Mouse (Mus musculus): ENCODE measurements at regions not wholly inside any gene's neighbourhood (a gene's known extent, or its start where the extent isn't known, plus 50 kb on each side); places are given as distances from the start of the nearest gene placed in this dataset.
"Not testable (repeated sequence)": the region's sequence is repeated elsewhere in the genome, so short reads cannot be mapped to it uniquely, and the experiment has no call there.

GRCm38 (mm10) chr4:101366905-101367679, 52.0 kb upstream of the Ak4 start:
- peak; percentile 44 for DNase-seq

- DNase-seq: peak; percentile 47
Observed at GRCm38 (mm10) chr4:101365299-101365698, 53.8 kb upstream of the Ak4 start.

GRCm38 (mm10) chr4:101364716-101365115, 54.4 kb upstream of the Ak4 start:
- DNase-seq: peak; percentile 92

GRCm38 (mm10) chr4:101363231-101363630, 55.8 kb upstream of the Ak4 start:
- not testable (repeated sequence) for DNase-seq

- no peak for DNase-seq
Observed at GRCm38 (mm10) chr4:101361779-101362178, 57.3 kb upstream of the Ak4 start.

- peak; percentile 77 for DNase-seq
Observed at GRCm38 (mm10) chr4:101360296-101360695, 58.8 kb upstream of the Ak4 start.

- DNase-seq: no peak
Observed at GRCm38 (mm10) chr4:101359119-101359518, 60.0 kb upstream of the Ak4 start.

GRCm38 (mm10) chr4:101358525-101358924, 60.6 kb upstream of the Ak4 start:
- no peak for DNase-seq

GRCm38 (mm10) chr4:101357923-101358322, 61.2 kb upstream of the Ak4 start:
- peak; percentile 56 for DNase-seq

- peak; percentile 77 for DNase-seq
Observed at GRCm38 (mm10) chr4:101356954-101357891, 61.9 kb upstream of the Ak4 start.

- peak; percentile 87 for DNase-seq
Observed at GRCm38 (mm10) chr4:101356093-101356953, 62.8 kb upstream of the Ak4 start.

- peak; percentile 74 for DNase-seq
Observed at GRCm38 (mm10) chr4:101355431-101356092, 63.5 kb upstream of the Ak4 start.

- DNase-seq: peak; percentile 54
Observed at GRCm38 (mm10) chr4:101354951-101355350, 64.1 kb upstream of the Ak4 start.

GRCm38 (mm10) chr4:101354086-101354855, 64.8 kb upstream of the Ak4 start:
- DNase-seq: no peak

GRCm38 (mm10) chr4:101352178-101352577, 66.9 kb upstream of the Ak4 start:
- DNase-seq: no peak

GRCm38 (mm10) chr4:101351716-101352115, 67.4 kb upstream of the Ak4 start:
- DNase-seq: no peak

- no peak for DNase-seq
Observed at GRCm38 (mm10) chr4:101350656-101351055, 68.4 kb upstream of the Ak4 start.

- peak; percentile 71 for DNase-seq
Observed at GRCm38 (mm10) chr4:101350222-101350621, 68.9 kb upstream of the Ak4 start.

GRCm38 (mm10) chr4:101349413-101349812, 69.7 kb upstream of the Ak4 start:
- DNase-seq: no peak

GRCm38 (mm10) chr4:101347309-101347708, 71.8 kb upstream of the Ak4 start:
- DNase-seq: no peak

GRCm38 (mm10) chr4:101342071-101342762, 76.9 kb upstream of the Ak4 start:
- DNase-seq: no peak

Measured in kidney, adult 11 months (tissue).